Mouse (Mus musculus) forebrain, embryonic 12.5 days (tissue): Measurements from ENCODE around the gene Sh2b1. TPM values are rescaled to one million over a fixed set of nuclear protein-coding genes. Genes with fewer than 3 reads are reported as not detected.

Source experiments
- ATAC-seq: fragments of 200-750 bp; cut with Nextera tagmentation; 2 replicates; pipeline ENCODE4 v1.8.0; 2017; ENCODE audit warnings: moderate TSS enrichment; ENCODE audit not compliant: low FRiP score
- H3K27ac ChIP-seq: fragments of 300-500 bp; sonication (generic); 2 replicates; pipeline ENCODE4 v1.5.1; 2016; ENCODE audit warnings: mild to moderate bottlenecking
- H3K27me3 ChIP-seq: fragments of 300-500 bp; sonication (generic); 2 replicates; pipeline ENCODE4 v1.6.1; 2016; ENCODE audit warnings: mild to moderate bottlenecking
- H3K36me3 ChIP-seq: fragments of 300-500 bp; sonication (generic); replicated peaks from 2 replicates; pipeline ENCODE4 v1.6.1; 2016; ENCODE audit warnings: mild to moderate bottlenecking
- H3K4me1 ChIP-seq: fragments of 300-500 bp; sonication (generic); 2 replicates; pipeline ENCODE4 v1.6.1; 2016
- H3K4me2 ChIP-seq: fragments of 300-500 bp; sonication (generic); 2 replicates; pipeline ENCODE4 v1.6.1; 2016; ENCODE audit warnings: mild to moderate bottlenecking, moderate library complexity
- H3K4me3 ChIP-seq: fragments of 300-500 bp; sonication (generic); replicated peaks from 2 replicates; pipeline ENCODE4 v1.5.1; 2016; ENCODE audit warnings: mild to moderate bottlenecking
- H3K9ac ChIP-seq: fragments of 300-500 bp; sonication (generic); 2 replicates; pipeline ENCODE4 v1.6.1; 2016; ENCODE audit warnings: mild to moderate bottlenecking
- H3K9me3 ChIP-seq: fragments of 300-500 bp; sonication (generic); 2 replicates; pipeline ENCODE4 v1.6.1; 2016
- WGBS: fragments of 180-500 bp; shearing (Covaris S2); methylation state at CpG from one replicate; pipeline ENCODE4 v1.1.7; 2016; 5-methylcytosine and 5-hydroxymethylcytosine counted together
- polyA plus RNA-seq: library from polyadenylated mRNA; unstranded; fragments of >200 nt; fragmentation: Nextera tagmentation; extraction: Ambion mirVana; gene quantifications from 2 replicates; pipeline ENCODE4 v1.2.1, GENCODE M21; 2016

Sh2b1 gene
- polyA plus RNA-seq, 1 experiment from 2014 or later: 57.7 TPM

- Histone ChIP-seq H3K4me1 (no peaks in the 10 kb centered on the region), H3K4me3 (no peak overlapping the region), H3K36me3 (peaks cover 23% of the 10 kb centered on the region), H3K27me3 (no peaks in the 10 kb centered on the region), H3K9me3 (no peaks in the 10 kb centered on the region), H3K9ac (peak overlapping the region; percentile 21; the same call in 1 of the 2 replicates), H3K4me2 (no peak overlapping the region), H3K27ac (no peak overlapping the region)
- WGBS: 89% methylated on average over 21 of the region's 21 CpGs
- no peak for ATAC-seq
Measured at GRCm38 (mm10) chr7:126446217-126446616, 29.0 kb downstream of the Sh2b1 start.

GRCm38 (mm10) chr7:126445104-126445815 is 30.0 kb downstream of the Sh2b1 start:
- Histone ChIP-seq H3K4me3 (no peak overlapping the region), H3K9ac (no peak overlapping the region), H3K36me3 (peaks cover 23% of the 10 kb centered on the region), H3K27ac (no peak overlapping the region), H3K9me3 (no peaks in the 10 kb centered on the region), H3K27me3 (no peaks in the 10 kb centered on the region), H3K4me1 (no peaks in the 10 kb centered on the region), H3K4me2 (no peak overlapping the region)
- 92% methylated on average over 15 of the region's 15 CpGs for WGBS
- ATAC-seq: no peak

GRCm38 (mm10) chr7:126444536-126444935 is 30.7 kb downstream of the Sh2b1 start:
- Histone ChIP-seq H3K4me2 (no peak overlapping the region), H3K4me1 (no peaks in the 10 kb centered on the region), H3K27ac (no peak overlapping the region), H3K9ac (no peak overlapping the region), H3K27me3 (no peaks in the 10 kb centered on the region), H3K36me3 (peaks cover 23% of the 10 kb centered on the region), H3K4me3 (no peak overlapping the region), H3K9me3 (no peaks in the 10 kb centered on the region)
- 92% methylated on average over 9 of the region's 9 CpGs for WGBS
- ATAC-seq: no peak

GRCm38 (mm10) chr7:126443997-126444396 is 31.2 kb downstream of the Sh2b1 start:
- H3K4me1 ChIP-seq: no peaks in the 10 kb centered on the region
- no peak for ATAC-seq
- no peak overlapping the region for H3K4me3 ChIP-seq
- peaks cover 23% of the 10 kb centered on the region for H3K36me3 ChIP-seq
- 96% methylated on average over 10 of the region's 10 CpGs for whole genome bisulfite sequencing
- no peaks in the 10 kb centered on the region for H3K27me3 ChIP-seq
- no peaks in the 10 kb centered on the region for H3K9me3 ChIP-seq
- H3K4me2 ChIP-seq: no peak overlapping the region
- no peak overlapping the region for H3K9ac ChIP-seq
- no peak overlapping the region for H3K27ac ChIP-seq

GRCm38 (mm10) chr7:126440134-126440533 is 35.1 kb downstream of the Sh2b1 start:
- H3K27me3 ChIP-seq: no peaks in the 10 kb centered on the region
- H3K4me3 ChIP-seq: no peak overlapping the region
- WGBS: 80% methylated on average over 9 of the region's 9 CpGs
- H3K4me1 ChIP-seq: no peaks in the 10 kb centered on the region
- H3K9ac ChIP-seq: no peak overlapping the region
- H3K4me2 ChIP-seq: no peak overlapping the region
- H3K9me3 ChIP-seq: no peaks in the 10 kb centered on the region
- no peak overlapping the region for H3K27ac ChIP-seq
- H3K36me3 ChIP-seq: peaks cover 18% of the 10 kb centered on the region
- ATAC-seq: no peak

- H3K4me1 ChIP-seq: no peaks in the 10 kb centered on the region
- H3K27ac ChIP-seq: no peak overlapping the region
- 21% methylated on average over 8 of the region's 8 CpGs for WGBS
- H3K4me3 ChIP-seq: no peak overlapping the region
- no peak overlapping the region for H3K4me2 ChIP-seq
- no peaks in the 10 kb centered on the region for H3K27me3 ChIP-seq
- H3K36me3 ChIP-seq: peaks cover 8% of the 10 kb centered on the region; the same call in 1 of the 2 replicates
- no peaks in the 10 kb centered on the region for H3K9me3 ChIP-seq
- no peak for ATAC-seq
- no peak overlapping the region for H3K9ac ChIP-seq
Measured at GRCm38 (mm10) chr7:126436851-126437250, 38.4 kb downstream of the Sh2b1 start.

GRCm38 (mm10) chr7:126435801-126436200 is 39.4 kb downstream of the Sh2b1 start:
- Histone ChIP-seq H3K27ac (no peak overlapping the region), H3K4me3 (no peak overlapping the region), H3K4me2 (no peak overlapping the region), H3K9ac (no peak overlapping the region), H3K36me3 (peaks cover 8% of the 10 kb centered on the region; the same call in 1 of the 2 replicates), H3K4me1 (no peaks in the 10 kb centered on the region), H3K27me3 (no peaks in the 10 kb centered on the region), H3K9me3 (no peaks in the 10 kb centered on the region)
- WGBS: 82% methylated on average over 3 of the region's 3 CpGs
- ATAC-seq: no peak

- H3K27ac ChIP-seq: no peak overlapping the region
- 91% methylated on average over 7 of the region's 7 CpGs for WGBS
- peaks cover 8% of the 10 kb centered on the region; the same call in 1 of the 2 replicates for H3K36me3 ChIP-seq
Measured at GRCm38 (mm10) chr7:126434726-126435125, 40.5 kb downstream of the Sh2b1 start.

GRCm38 (mm10) chr7:126430167-126430566 is 45.1 kb downstream of the Sh2b1 start:
- no peak overlapping the region for H3K27ac ChIP-seq
- H3K9me3 ChIP-seq: no peaks in the 10 kb centered on the region
- H3K4me3 ChIP-seq: no peak overlapping the region
- no peak for ATAC-seq
- no peaks in the 10 kb centered on the region for H3K27me3 ChIP-seq
- no peak overlapping the region for H3K9ac ChIP-seq
- peaks cover 13% of the 10 kb centered on the region for H3K4me1 ChIP-seq
- H3K4me2 ChIP-seq: no peak overlapping the region
- H3K36me3 ChIP-seq: 0 out of 2 replicates have a peak, but pooled peaks cover 3% of the 10 kb centered on the region

More at GRCm38 (mm10) chr7:126434726-126435125, 40.5 kb downstream of the Sh2b1 start:
- Histone ChIP-seq H3K4me2 (no peak overlapping the region), H3K9me3 (no peaks in the 10 kb centered on the region), H3K9ac (no peak overlapping the region), H3K27me3 (no peaks in the 10 kb centered on the region), H3K4me3 (no peak overlapping the region), H3K4me1 (peaks cover 2% of the 10 kb centered on the region)
- ATAC-seq: no peak

GRCm38 (mm10) chr7:126429503-126429898 is 45.7 kb downstream of the Sh2b1 start:
- H3K4me3 ChIP-seq: peak overlapping the region; percentile 71
- peak overlapping the region; percentile 77 for H3K9ac ChIP-seq
- H3K27me3 ChIP-seq: no peaks in the 10 kb centered on the region
- H3K36me3 ChIP-seq: 0 out of 2 replicates have a peak, but pooled peaks cover 3% of the 10 kb centered on the region
- 30% methylated on average over 15 of the region's 15 CpGs for WGBS
- ATAC-seq: no peak
- no peak overlapping the region for H3K27ac ChIP-seq
- peaks cover 13% of the 10 kb centered on the region for H3K4me1 ChIP-seq
- H3K4me2 ChIP-seq: peak overlapping the region; percentile 81
- H3K9me3 ChIP-seq: no peaks in the 10 kb centered on the region

- ATAC-seq: peak; percentile 90
- no peaks in the 10 kb centered on the region for H3K36me3 ChIP-seq
- H3K4me3 ChIP-seq: peak within 1 kb of the TSS; percentile 71
- peak within 1 kb of the TSS; percentile 77 for H3K9ac ChIP-seq
- WGBS: under 1% methylated on average over 81 of the region's 82 CpGs
- no peaks in the 10 kb centered on the region for H3K9me3 ChIP-seq
- H3K4me1 ChIP-seq: peaks cover 13% of the 10 kb centered on the region
- H3K27me3 ChIP-seq: no peaks in the 10 kb centered on the region
- peak within 1 kb of the TSS; percentile 90 for H3K27ac ChIP-seq
- H3K4me2 ChIP-seq: peak within 1 kb of the TSS; percentile 81
Measured at GRCm38 (mm10) chr7:126428631-126429502, 46.4 kb downstream of the Sh2b1 start, which contains the start of gene Rabep2. Gene Rabep2, plus strand, starts transcription at chr7:126428759.

GRCm38 (mm10) chr7:126428154-126428553 is 47.1 kb downstream of the Sh2b1 start:
- Histone ChIP-seq H3K9ac (peak overlapping the region; percentile 77), H3K36me3 (no peaks in the 10 kb centered on the region), H3K4me1 (peaks cover 13% of the 10 kb centered on the region), H3K9me3 (no peaks in the 10 kb centered on the region), H3K4me3 (peak overlapping the region; percentile 71), H3K27me3 (no peaks in the 10 kb centered on the region), H3K4me2 (peak overlapping the region; percentile 81), H3K27ac (peak overlapping the region; percentile 90)
- peak; percentile 12; the same call in 1 of the 2 replicates for ATAC-seq
- 21% methylated on average over 4 of the region's 4 CpGs for WGBS
